Mouse (Mus musculus) cerebral cortex, adult 2 months (tissue): ENCODE measurements around the gene Prdm12.

ENCODE experiments used
- WGBS: fragments of 180-500 bp; shearing (Covaris S2); methylation state at CpG from one replicate; pipeline ENCODE4 v1.1.7; 2018; 5-methylcytosine and 5-hydroxymethylcytosine counted together

The Prdm12 gene

GRCm38 (mm10) chr2:31641929-31642328 lies 2.1 kb downstream of the Prdm12 start:
- WGBS: 19% methylated on average over 18 of the region's 18 CpGs

- under 1% methylated on average over 103 of the region's 109 CpGs for WGBS
Observed at GRCm38 (mm10) chr2:31653971-31654853, 14.4 kb downstream of the Prdm12 start.

DNA sequence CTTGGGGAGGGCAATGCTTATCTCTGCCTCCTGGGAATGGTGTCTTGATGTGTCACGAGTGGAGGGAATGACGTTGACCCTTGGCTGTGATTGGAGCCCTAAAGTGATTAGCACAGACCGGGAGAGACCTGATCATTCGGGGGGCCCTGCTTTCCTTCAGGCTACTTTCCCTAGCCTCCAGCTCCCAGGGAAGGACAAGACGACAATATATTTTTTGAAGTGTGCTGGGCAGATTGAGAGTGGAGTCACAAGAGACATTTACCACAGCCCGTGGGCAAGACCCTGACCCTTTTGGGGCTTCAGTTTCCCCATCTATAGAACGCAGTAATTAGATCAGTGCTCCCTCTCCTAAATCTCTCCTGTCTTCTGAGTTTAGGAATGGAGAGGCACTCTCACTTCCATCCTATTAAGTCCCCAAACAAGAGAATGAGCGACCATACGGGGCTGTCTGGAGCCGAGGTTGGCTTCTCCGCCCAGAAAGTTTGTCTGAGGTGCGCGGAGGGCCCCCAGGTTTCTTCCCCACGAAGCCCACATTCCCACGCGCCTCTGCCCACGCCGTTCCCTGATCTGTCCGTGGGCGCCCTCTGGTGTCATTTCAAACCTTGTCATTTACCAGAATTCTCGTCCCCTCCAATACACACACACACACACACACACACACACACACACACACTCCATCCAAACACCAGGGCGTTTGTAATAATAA lies 15.2 kb downstream of the Prdm12 start:
- 3% methylated on average over 22 of the region's 22 CpGs for WGBS

- 91% methylated on average over 7 of the region's 7 CpGs for WGBS
Observed at GRCm38 (mm10) chr2:31656374-31656773, 16.5 kb downstream of the Prdm12 start.

GRCm38 (mm10) chr2:31662939-31663803 lies 23.3 kb downstream of the Prdm12 start:
- 75% methylated on average over 8 of the region's 8 CpGs for WGBS

DNA sequence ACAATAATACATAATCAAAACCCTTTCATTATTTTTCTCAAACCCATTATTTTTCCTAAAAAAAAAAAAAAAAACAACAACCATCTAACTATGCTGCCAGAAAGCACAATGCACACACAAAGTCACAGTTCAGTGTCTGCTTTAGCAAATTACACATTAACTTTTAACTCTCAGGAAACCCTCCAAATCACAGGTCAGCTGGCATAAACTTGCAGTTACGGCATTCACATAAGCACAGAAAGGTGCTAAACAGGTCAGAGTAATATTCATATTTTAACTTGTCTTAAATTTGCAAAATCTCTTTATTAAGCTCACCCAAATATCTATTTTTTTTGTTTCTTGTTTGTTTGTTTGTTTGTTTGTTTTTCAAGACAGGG lies 24.0 kb downstream of the Prdm12 start:
- WGBS: 98% methylated on average over 1 of the region's 1 CpGs

DNA sequence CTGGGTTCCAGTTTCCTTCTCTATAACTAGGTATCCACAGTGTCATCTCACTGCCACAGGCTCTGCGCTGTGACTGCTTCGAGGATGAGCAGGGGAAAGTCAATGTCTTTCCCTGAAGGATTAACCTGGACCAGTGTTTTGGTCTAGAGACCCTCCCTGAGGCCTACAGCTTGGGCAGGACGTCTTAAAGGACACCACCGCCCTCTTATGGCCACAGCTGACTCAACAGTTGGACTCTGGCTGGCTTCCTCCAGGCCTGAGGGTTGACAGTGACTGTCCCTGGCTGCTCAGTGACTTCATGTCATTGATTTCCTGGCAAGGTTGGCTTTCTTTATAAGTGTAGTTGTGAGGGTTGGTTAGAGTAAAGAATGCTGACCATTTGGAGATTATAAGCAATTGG lies 27.5 kb downstream of the Prdm12 start:
- WGBS: 44% methylated on average over 4 of the region's 4 CpGs

- WGBS: 1% methylated on average over 27 of the region's 27 CpGs
Observed at GRCm38 (mm10) chr2:31670551-31671035, 30.8 kb downstream of the Prdm12 start, which contains the start of gene Exosc2. Exosc2 (plus strand) TSS chr2:31670715.

GRCm38 (mm10) chr2:31678641-31679040 lies 38.8 kb downstream of the Prdm12 start:
- 98% methylated on average over 6 of the region's 6 CpGs for WGBS

GRCm38 (mm10) chr2:31681051-31681707 lies 41.3 kb downstream of the Prdm12 start:
- 89% methylated on average over 15 of the region's 15 CpGs for WGBS

- WGBS: 82% methylated on average over 6 of the region's 6 CpGs
Observed at GRCm38 (mm10) chr2:31681731-31682235, 41.9 kb downstream of the Prdm12 start.

- 22% methylated on average over 2 of the region's 2 CpGs for WGBS
Observed at GRCm38 (mm10) chr2:31683666-31684065, 43.8 kb downstream of the Prdm12 start.

- under 1% methylated on average over 64 of the region's 64 CpGs for WGBS
Observed at GRCm38 (mm10) chr2:31688074-31688925, 48.5 kb downstream of the Prdm12 start, which contains the start of gene Abl1. Abl1 (plus strand) TSS chr2:31688376.

- WGBS: under 1% methylated on average over 12 of the region's 12 CpGs
Observed at GRCm38 (mm10) chr2:31689045-31689444, 49.2 kb downstream of the Prdm12 start.

DNA sequence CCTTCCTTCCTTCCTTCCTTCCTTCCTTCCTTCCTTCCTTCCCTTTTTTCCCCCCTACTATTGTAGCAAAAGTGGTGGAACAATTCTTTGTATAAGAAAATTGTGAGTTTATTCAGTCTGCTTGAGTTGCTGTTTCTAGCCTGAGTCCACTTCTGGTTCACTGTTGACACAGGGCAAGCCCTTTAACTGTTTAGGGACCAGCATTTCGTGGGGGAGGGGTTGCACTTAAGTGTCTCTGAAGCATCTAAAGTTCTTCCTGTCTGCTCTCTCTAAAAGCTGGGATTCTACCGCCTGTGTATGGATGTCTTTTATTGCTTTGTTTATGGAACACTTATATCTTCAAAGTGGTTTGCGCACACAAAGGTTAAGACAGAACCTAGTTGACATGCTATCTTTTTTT lies 50.2 kb downstream of the Prdm12 start:
- 53% methylated on average over 3 of the region's 3 CpGs for WGBS

GRCm38 (mm10) chr2:31700545-31701446 lies 61.0 kb downstream of the Prdm12 start:
- WGBS: 59% methylated on average over 7 of the region's 7 CpGs
